Mouse (Mus musculus) ES-Bruce4 (cell line): ENCODE measurements around the gene Tbrg1.

ENCODE experiments used
- CTCF ChIP-seq: IDR thresholded peaks from one replicate; pipeline ENCODE4 v1.8.1; 2011; ENCODE audit warnings: low read depth, low read length
- EP300 ChIP-seq: IDR thresholded peaks from 2 replicates; pipeline ENCODE4 v1.6.1; 2011; ENCODE audit warnings: low read depth, low read length; ENCODE audit not compliant: insufficient read depth
- POLR2A ChIP-seq: IDR thresholded peaks from one replicate; pipeline ENCODE4 v1.8.1; 2011; ENCODE audit warnings: low read length; ENCODE audit not compliant: insufficient read depth

GRCm38 (mm10) chr9:37655961-37656360 is 1.2 kb downstream of the Tbrg1 start:
- TF ChIP-seq CTCF (no peak), POLR2A (no peak), EP300 (no peak)
